Mouse (Mus musculus) limb, embryonic 14.5 days (tissue): ENCODE results near the gene Slc36a2. TPM values are rescaled to one million over a fixed set of nuclear protein-coding genes. Genes with fewer than 3 reads are reported as not detected.

ENCODE experiments used
- ATAC-seq: fragments of 200-750 bp; cut with Nextera tagmentation; 2 replicates; pipeline ENCODE4 v1.8.0; 2017; ENCODE audit warnings: low read depth, moderate number of reproducible peaks, moderate TSS enrichment; ENCODE audit not compliant: low FRiP score
- DNase-seq: peaks from one replicate; pipeline ENCODE4 v3.0.0-alpha.2; 2015; ENCODE audit warnings: low spot score
- H3K27ac ChIP-seq: fragments of 300-500 bp; sonication (generic); replicated peaks from 2 replicates; pipeline ENCODE4 v1.5.1; 2014; ENCODE audit warnings: low read depth, mild to moderate bottlenecking, low read length, moderate library complexity, mixed read lengths
- H3K27me3 ChIP-seq: fragments of 300-500 bp; sonication (generic); 2 replicates; pipeline ENCODE4 v1.6.1; 2014; ENCODE audit warnings: low read length, mixed read lengths; ENCODE audit not compliant: control insufficient read depth, insufficient read depth
- H3K36me3 ChIP-seq: fragments of 300-500 bp; sonication (generic); 2 replicates; pipeline ENCODE4 v1.6.1; 2014; ENCODE audit warnings: mild to moderate bottlenecking, low read length, moderate library complexity, mixed read lengths; ENCODE audit not compliant: control insufficient read depth, insufficient read depth
- H3K4me1 ChIP-seq: fragments of 300-500 bp; sonication (generic); 2 replicates; pipeline ENCODE4 v1.6.1; 2014; ENCODE audit warnings: antibody characterized with exemption, low read length, mixed read lengths; ENCODE audit not compliant: control insufficient read depth, insufficient read depth
- H3K4me2 ChIP-seq: fragments of 300-500 bp; sonication (generic); replicated peaks from 2 replicates; pipeline ENCODE4 v1.6.1; 2014; ENCODE audit warnings: low read depth, mild to moderate bottlenecking, low read length, moderate library complexity; ENCODE audit not compliant: severe bottlenecking
- H3K4me3 ChIP-seq: fragments of 300-500 bp; sonication (generic); replicated peaks from 2 replicates; pipeline ENCODE4 v1.5.1; 2014; ENCODE audit warnings: low read length
- H3K9ac ChIP-seq: fragments of 300-500 bp; sonication (generic); 2 replicates; pipeline ENCODE4 v1.6.1; 2014; ENCODE audit warnings: mild to moderate bottlenecking, low read depth, low read length, moderate library complexity; ENCODE audit not compliant: severe bottlenecking
- H3K9me3 ChIP-seq: fragments of 300-500 bp; sonication (generic); 2 replicates; pipeline ENCODE4 v1.6.1; 2016; ENCODE audit warnings: low read length; ENCODE audit not compliant: control insufficient read depth
- POLR2A ChIP-seq: fragments of 200-500 bp; IDR thresholded peaks from 2 replicates; pipeline ENCODE4 v1.8.0; 2012; ENCODE audit warnings: inconsistent platforms, mild to moderate bottlenecking, moderate library complexity, borderline replicate concordance; ENCODE audit not compliant: insufficient read depth, insufficient read length; ENCODE audit errors: extremely low read depth
- WGBS: fragments of 180-500 bp; shearing (Covaris S2); extraction: QIAGEN DNeasy Blood & Tissue Kit; methylation state at CpG from one replicate; pipeline ENCODE4 v1.1.7; 2014; 5-methylcytosine and 5-hydroxymethylcytosine counted together
- polyA plus RNA-seq, 2 experiments: library from polyadenylated mRNA; depleted of rRNA in 1 of 2; stranded (reverse) in 1 of 2; unstranded in 1 of 2; fragments of >200 nt; fragmentation: Nextera tagmentation in 1 of 2; extraction: Ambion mirVana in 1 of 2; gene quantifications; 2 replicates each; pipeline versions ENCODE4 v1.2.1 to v1.2.3; 2012 to 2014

The Slc36a2 gene
- polyA plus RNA-seq, 2 experiments = 1.4 to 1.7 TPM

DNA sequence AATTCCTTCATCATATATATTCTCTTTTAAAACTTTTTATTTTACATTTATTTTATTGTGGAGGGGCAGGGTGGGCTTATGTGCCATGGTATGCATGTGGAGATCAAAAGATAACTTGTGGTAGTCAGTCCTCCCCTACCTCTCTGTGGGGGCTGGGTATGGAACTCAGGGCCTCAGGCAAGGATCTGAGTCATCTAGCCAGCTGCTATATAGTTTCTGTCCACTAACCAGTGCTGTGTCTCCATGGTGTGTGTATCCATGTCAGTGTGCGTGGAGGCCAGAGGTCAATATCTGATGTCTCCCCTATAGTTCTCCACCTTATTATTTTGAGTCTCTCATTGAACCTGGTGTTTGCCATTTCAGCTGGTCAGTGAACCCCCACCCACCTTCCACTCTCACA lies 50.5 kb downstream of the Slc36a2 start:
- Histone ChIP-seq H3K4me1 (no peaks in the 10 kb centered on the region), H3K4me2 (no peak overlapping the region), H3K9ac (no peak overlapping the region), H3K27ac (no peak overlapping the region), H3K9me3 (no peaks in the 10 kb centered on the region), H3K4me3 (no peak overlapping the region), H3K27me3 (no peaks in the 10 kb centered on the region), H3K36me3 (no peaks in the 10 kb centered on the region)
- no peak for TF ChIP-seq POLR2A
- no peak for ATAC-seq
- no peak for DNase-seq
- 87% methylated on average over 1 of the region's 1 CpGs for WGBS

DNA sequence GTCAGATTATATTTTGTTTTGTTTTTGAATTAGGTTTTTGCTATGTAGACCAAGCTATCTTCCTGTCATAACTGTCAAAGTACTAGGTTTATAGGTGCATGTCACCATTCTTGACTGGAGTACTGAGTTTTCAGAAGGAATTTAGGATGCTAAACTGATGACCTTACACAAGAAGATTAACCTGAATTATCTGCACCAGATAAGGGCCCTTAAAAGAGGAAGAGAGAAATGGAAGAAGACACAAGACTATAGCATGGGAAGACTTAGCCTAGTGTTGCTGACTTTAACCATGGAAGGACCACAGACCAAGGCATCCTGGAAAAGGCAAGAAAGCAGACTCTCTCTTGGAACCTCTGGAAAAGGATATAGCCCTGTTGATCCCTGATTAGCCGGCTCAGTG lies 51.7 kb downstream of the Slc36a2 start:
- Histone ChIP-seq H3K9me3 (no peaks in the 10 kb centered on the region), H3K9ac (no peak overlapping the region), H3K27me3 (no peaks in the 10 kb centered on the region), H3K4me2 (no peak overlapping the region), H3K4me3 (no peak overlapping the region), H3K36me3 (no peaks in the 10 kb centered on the region), H3K4me1 (no peaks in the 10 kb centered on the region), H3K27ac (no peak overlapping the region)
- no peak for DNase-seq
- WGBS = 100% methylated on average over 1 of the region's 1 CpGs
- no peak for TF ChIP-seq POLR2A
- no peak for ATAC-seq

DNA sequence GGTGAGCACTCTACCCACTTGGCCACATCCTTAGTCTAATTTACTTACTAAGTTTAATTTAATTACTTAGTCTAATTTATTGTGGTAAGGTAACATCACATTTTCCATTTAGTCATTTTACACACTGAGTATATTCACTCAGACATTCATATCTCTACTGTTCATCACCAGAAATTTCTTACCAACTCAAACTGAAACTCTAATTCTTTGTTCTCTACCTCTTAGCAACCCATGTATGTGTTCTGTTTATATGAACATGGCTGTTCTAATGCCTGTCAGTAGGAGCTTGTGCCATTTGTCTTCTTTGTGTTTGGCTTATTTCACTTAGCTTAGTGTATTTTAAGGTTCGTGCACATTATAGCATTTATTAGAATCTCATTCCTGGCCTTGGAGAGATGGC lies 52.9 kb downstream of the Slc36a2 start:
- H3K27ac ChIP-seq = no peak overlapping the region
- DNase-seq (no peak), ATAC-seq (no peak)
- H3K4me3 ChIP-seq = no peak overlapping the region
- no peaks in the 10 kb centered on the region for H3K4me1 ChIP-seq
- H3K9me3 ChIP-seq = no peaks in the 10 kb centered on the region
- no peak overlapping the region for H3K4me2 ChIP-seq
- H3K36me3 ChIP-seq = no peaks in the 10 kb centered on the region
- no peak overlapping the region for H3K9ac ChIP-seq
- no peak for TF ChIP-seq POLR2A
- H3K27me3 ChIP-seq = no peaks in the 10 kb centered on the region
- 82% methylated on average over 1 of the region's 1 CpGs for WGBS

DNA sequence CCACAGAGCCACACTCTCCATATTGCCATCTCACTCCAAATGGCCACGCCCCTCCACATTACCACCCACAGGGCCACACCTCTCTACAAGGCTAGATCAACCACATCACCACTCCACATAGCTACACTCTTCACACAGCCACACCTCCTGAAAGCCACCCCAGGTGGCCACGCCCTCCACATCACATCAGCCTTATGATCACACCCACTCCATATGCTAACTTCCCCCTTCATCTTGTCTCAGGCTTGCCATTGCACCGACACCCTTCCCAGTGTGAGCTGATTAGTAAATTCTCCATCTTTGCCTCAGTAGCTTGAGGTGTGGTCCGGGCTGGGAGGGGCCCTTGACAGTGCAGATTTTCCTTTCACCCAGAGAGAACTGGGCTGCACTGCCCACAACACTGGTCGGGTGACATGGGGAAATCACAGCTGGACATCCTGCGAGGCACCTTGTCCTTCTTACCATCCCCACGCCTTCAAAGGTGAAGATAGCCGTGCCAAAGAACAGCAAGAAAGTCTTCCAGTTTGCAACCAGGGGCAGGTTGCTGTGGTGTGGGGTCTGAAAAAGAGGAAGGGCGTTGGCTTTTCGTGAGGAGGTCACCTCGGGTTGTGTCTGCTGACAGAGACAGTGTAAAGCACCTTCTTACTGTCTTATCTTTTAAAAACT lies 53.7 kb downstream of the Slc36a2 start:
- Histone ChIP-seq H3K36me3 (no peaks in the 10 kb centered on the region), H3K9me3 (no peaks in the 10 kb centered on the region), H3K4me3 (no peak overlapping the region), H3K4me1 (no peaks in the 10 kb centered on the region), H3K27ac (no peak overlapping the region), H3K9ac (no peak overlapping the region), H3K4me2 (no peak overlapping the region), H3K27me3 (no peaks in the 10 kb centered on the region)
- DNase-seq (no peak), ATAC-seq (no peak; the same call in 1 of the 2 replicates)
- 84% methylated on average over 11 of the region's 11 CpGs for WGBS
- TF ChIP-seq POLR2A = no peak

GRCm38 (mm10) chr11:55128411-55128810 lies 56.5 kb downstream of the Slc36a2 start:
- 83% methylated on average over 3 of the region's 3 CpGs for WGBS
- Histone ChIP-seq H3K4me1 (no peaks in the 10 kb centered on the region), H3K4me3 (no peak overlapping the region), H3K9me3 (no peaks in the 10 kb centered on the region), H3K9ac (no peak overlapping the region), H3K27me3 (no peaks in the 10 kb centered on the region), H3K4me2 (no peak overlapping the region), H3K27ac (no peak overlapping the region), H3K36me3 (no peaks in the 10 kb centered on the region)
- DNase-seq = no peak
- no peak for TF ChIP-seq POLR2A
- no peak for ATAC-seq
